Comparison of ENCODE assay signal across 9 mouse cellular contexts in genomic region chr9:57968166-57968771, GRCm38 (mm10). TPM values are rescaled to one million over a fixed set of nuclear protein-coding genes. Genes with fewer than 3 reads are reported as not detected.
DNase-seq lines count a peak whose midpoint lies in the region; ATAC-seq and TF ChIP-seq lines count a peak whose summit lies in the region.
"Had no signal": no experiment of that assay in that cellular context is flagged by ENCODE, and none has a peak within 500 bp of the region (broad histone marks: within the 10 kb centered on the region; RNA-seq: fewer than 3 reads in every experiment).

No protein-coding gene starts in this region.

- H3K9me3 ChIP-seq in heart, embryonic 15.5 days (replicated peaks): no peaks in the 10 kb centered on the region
- H3K9me3 ChIP-seq in heart, embryonic 11.5 days (replicated peaks; ENCODE audit: control insufficient read depth, low read length): no peaks in the 10 kb centered on the region
- no peaks in the 10 kb centered on the region for H3K9me3 ChIP-seq in megakaryocyte, embryonic 14.5 days

- 76% methylated on average over 9 of the region's 9 CpGs for WGBS in heart, embryonic 15.5 days
- 78% methylated on average over 9 of the region's 9 CpGs for WGBS in heart, embryonic 11.5 days (ENCODE audit: insufficient replicate concordance)
- 26% methylated on average over 9 of the region's 9 CpGs for WGBS in bone marrow, adult 2 months

- H3K27me3 ChIP-seq in heart, embryonic 15.5 days: no peaks in the 10 kb centered on the region; the same call in 1 of the 2 replicates
- no peaks in the 10 kb centered on the region for H3K27me3 ChIP-seq in heart, embryonic 11.5 days (ENCODE audit: control insufficient read depth, insufficient read depth, low read length)
- H3K27me3 ChIP-seq in megakaryocyte, embryonic 14.5 days (replicated peaks): peaks cover 11% of the 10 kb centered on the region

- no peaks in the 10 kb centered on the region for H3K36me3 ChIP-seq in heart, embryonic 15.5 days
- H3K36me3 ChIP-seq in heart, embryonic 11.5 days (ENCODE audit: control insufficient read depth, insufficient read depth, low read length): no peaks in the 10 kb centered on the region
- peaks cover 5% of the 10 kb centered on the region for H3K36me3 ChIP-seq in megakaryocyte, embryonic 14.5 days (replicated peaks; ENCODE audit: low read length)

- DNase-seq in 416B (ENCODE audit: low read depth): peak; percentile 58
- no peak for DNase-seq in layer of hippocampus, adult 18-20 months (ENCODE audit: low spot score in 2 of 2)
- DNase-seq in gastrocnemius, postnatal 14 days: no peak

- ATAC-seq in heart, embryonic 15.5 days (replicated peaks; ENCODE audit: insufficient number of reproducible peaks, insufficient read depth, low FRiP score, low read depth): no peak
- ATAC-seq in heart, embryonic 11.5 days (replicated peaks; ENCODE audit: insufficient number of reproducible peaks, low FRiP score, low TSS enrichment): no peak
- no peak for ATAC-seq in megakaryocyte-erythroid progenitor cell, adult 5-6 weeks (replicated peaks; ENCODE audit: low FRiP score, low TSS enrichment, poor library complexity, severe bottlenecking)

- 0 out of 2 replicates have a peak overlapping the region, but pooled peaks have one; percentile 37 for H3K27ac ChIP-seq in heart, embryonic 15.5 days
- H3K27ac ChIP-seq in heart, embryonic 11.5 days (ENCODE audit: low read depth, low read length): no peak overlapping the region
- peak overlapping the region; percentile 61; the same call in 1 of the 2 replicates for H3K27ac ChIP-seq in bone marrow, adult 2 months (ENCODE audit: control insufficient read depth, insufficient read depth, low read depth, low read length, poor library complexity)
- H3K27ac ChIP-seq: liver, embryonic 14.5 days had no signal

- TF ChIP-seq POLR2A in bone marrow, adult 2 months (IDR thresholded peaks at IDR 0.05; ENCODE audit: borderline replicate concordance, control insufficient read depth, low read depth, low read length): no peak

- no peak overlapping the region for H3K9ac ChIP-seq in heart, embryonic 15.5 days
- no peak overlapping the region for H3K9ac ChIP-seq in heart, embryonic 11.5 days (ENCODE audit: low read depth, low read length)
- H3K9ac ChIP-seq: liver, embryonic 14.5 days had no signal

- H3K4me1 ChIP-seq in heart, embryonic 15.5 days (replicated peaks): peaks cover 40% of the 10 kb centered on the region
- H3K4me1 ChIP-seq in heart, embryonic 11.5 days (ENCODE audit: control insufficient read depth, insufficient read depth, low read length): peaks cover 14% of the 10 kb centered on the region
- H3K4me1 ChIP-seq in bone marrow, adult 2 months (ENCODE audit: control insufficient read depth, insufficient read depth, low read length): peaks cover 13% of the 10 kb centered on the region
- H3K4me1 ChIP-seq in megakaryocyte, embryonic 14.5 days: peaks cover 75% of the 10 kb centered on the region

- no peak overlapping the region for H3K4me2 ChIP-seq in heart, embryonic 15.5 days
- H3K4me2 ChIP-seq in heart, embryonic 11.5 days: no peak overlapping the region

- no peak overlapping the region for H3K4me3 ChIP-seq in heart, embryonic 15.5 days
- H3K4me3 ChIP-seq in heart, embryonic 11.5 days (ENCODE audit: low read depth, low read length): no peak overlapping the region
- no peak overlapping the region for H3K4me3 ChIP-seq in bone marrow, adult 2 months (replicated peaks; ENCODE audit: control insufficient read depth, low read depth, low read length)
- peak overlapping the region; percentile 38 for H3K4me3 ChIP-seq in megakaryocyte, embryonic 14.5 days (replicated peaks)

- no peak for TF ChIP-seq CTCF in bone marrow, adult 2 months (IDR thresholded peaks at IDR 0.05; ENCODE audit: control insufficient read depth, insufficient read depth, low read length)

- intact Hi-C loops in gastrocnemius, postnatal 14 days (cut with DNase I; ENCODE audit: low total_unique reads): no loop called here

RNA-seq across cellular contexts. Expression of gene Sema7a, which starts 28.4 kb away (rescaled TPM):
- 0.58 and 0.66 TPM in 2 replicates for polyA plus RNA-seq in heart, embryonic 15.5 days (2015; fragmentation: Nextera tagmentation; extraction: Ambion mirVana)
- 0.17 and 0.18 TPM in 2 replicates for polyA plus RNA-seq in heart, embryonic 11.5 days (2014; fragmentation: Nextera tagmentation; extraction: Ambion mirVana)
- 2.1 and 3.2 TPM in 2 replicates for polyA plus RNA-seq in bone marrow, adult 2 months (2011; ENCODE audit: insufficient read depth, insufficient read length, low replicate concordance, missing spikeins)
- polyA plus RNA-seq in megakaryocyte, embryonic 14.5 days (2012; ENCODE audit: insufficient read depth, low replicate concordance): 7.2 and 10.4 TPM in 2 replicates
- 0.59 TPM in 1 of 2 replicates, not detected in the other for total RNA-seq in megakaryocyte-erythroid progenitor cell, adult 5-6 weeks (2014; fragmentation: Nextera tagmentation)
- not detected in 2 replicates for total RNA-seq in megakaryocyte-erythroid progenitor cell, adult 5-6 weeks (2017)
- total RNA-seq in layer of hippocampus, adult 18-20 months (2021): 10 to 100 TPM; 85.7 to 96.3 TPM
- 10 to 100 TPM; 16.8 to 21.0 TPM for total RNA-seq in gastrocnemius, postnatal 14 days (2021)

RNA-seq across cellular contexts. Expression of gene Cyp11a1, which starts 37.9 kb away (rescaled TPM):
- polyA plus RNA-seq in heart, embryonic 15.5 days (2015; fragmentation: Nextera tagmentation; extraction: Ambion mirVana): 0.29 and 1.3 TPM in 2 replicates
- not detected in 2 replicates for polyA plus RNA-seq in heart, embryonic 11.5 days (2014; fragmentation: Nextera tagmentation; extraction: Ambion mirVana)
- 0.86 and 1.6 TPM in 2 replicates for polyA plus RNA-seq in bone marrow, adult 2 months (2011; ENCODE audit: insufficient read depth, insufficient read length, low replicate concordance, missing spikeins)
- polyA plus RNA-seq in megakaryocyte, embryonic 14.5 days (2012; ENCODE audit: insufficient read depth, low replicate concordance): 1.1 and 7.5 TPM in 2 replicates
- total RNA-seq in megakaryocyte-erythroid progenitor cell, adult 5-6 weeks (2014; fragmentation: Nextera tagmentation): not detected in 2 replicates
- total RNA-seq in megakaryocyte-erythroid progenitor cell, adult 5-6 weeks (2017): not detected in 2 replicates
- total RNA-seq in layer of hippocampus, adult 18-20 months (2021): 1 to 10 TPM in 1 of 2 experiments, under 1 TPM in 1; 0.94 to 1.7 TPM
- total RNA-seq in gastrocnemius, postnatal 14 days (2021): under 1 TPM in 1 of 2 experiments, not detected in 1; 0.98 TPM

RNA-seq across cellular contexts. Expression of gene Ubl7, which starts 57.5 kb away (rescaled TPM):
- 100 and 102 TPM in 2 replicates for polyA plus RNA-seq in heart, embryonic 15.5 days (2015; fragmentation: Nextera tagmentation; extraction: Ambion mirVana)
- 97.7 and 106 TPM in 2 replicates for polyA plus RNA-seq in heart, embryonic 11.5 days (2014; fragmentation: Nextera tagmentation; extraction: Ambion mirVana)
- 19.2 and 35.9 TPM in 2 replicates for polyA plus RNA-seq in bone marrow, adult 2 months (2011; ENCODE audit: insufficient read depth, insufficient read length, low replicate concordance, missing spikeins)
- polyA plus RNA-seq in megakaryocyte, embryonic 14.5 days (2012; ENCODE audit: insufficient read depth, low replicate concordance): 138 and 474 TPM in 2 replicates
- 85.5 and 88.9 TPM in 2 replicates for total RNA-seq in megakaryocyte-erythroid progenitor cell, adult 5-6 weeks (2014; fragmentation: Nextera tagmentation)
- total RNA-seq in megakaryocyte-erythroid progenitor cell, adult 5-6 weeks (2017): 20.6 and 20.7 TPM in 2 replicates
- total RNA-seq in layer of hippocampus, adult 18-20 months (2021): 100 to 1,000 TPM in 1 of 2 experiments, 10 to 100 TPM in 1; 98.1 to 105 TPM
- 10 to 100 TPM; 52.3 to 55.3 TPM for total RNA-seq in gastrocnemius, postnatal 14 days (2021)
